Mouse (Mus musculus) gastrocnemius, postnatal 14 days (tissue): ENCODE data around the gene 1810062G17Rik. TPM values are rescaled to one million over a fixed set of nuclear protein-coding genes. Genes with fewer than 3 reads are reported as not detected.

Experiments used
- DNase-seq: peaks from one replicate; pipeline ENCODE4 v3.0.0; 2021; ENCODE audit warnings: mixed read lengths
- intact Hi-C: fragments of 180-260 bp; cut with DNase I; formaldehyde crosslinking; loops from one replicate; pipeline ENCODE4 v1.15.1; 2025; ENCODE audit warnings: low total_unique reads
- long read RNA-seq, 2 experiments: library from polyadenylated mRNA; stranded (forward); transcript quantifications; one replicate each; pipeline ENCODE4 v2.0.0; 2021
- total RNA-seq, 2 experiments: library from RNA; stranded (reverse); gene quantifications; 2 replicates each; pipeline ENCODE4 v1.2.3; 2021

The 1810062G17Rik gene
- total RNA-seq: under 1 TPM in 1 of 2 experiments, not detected in 1; 0.39 TPM
- long read RNA-seq, experiment 1: 0 reads
- long read RNA-seq, experiment 2: 0 reads

DNA sequence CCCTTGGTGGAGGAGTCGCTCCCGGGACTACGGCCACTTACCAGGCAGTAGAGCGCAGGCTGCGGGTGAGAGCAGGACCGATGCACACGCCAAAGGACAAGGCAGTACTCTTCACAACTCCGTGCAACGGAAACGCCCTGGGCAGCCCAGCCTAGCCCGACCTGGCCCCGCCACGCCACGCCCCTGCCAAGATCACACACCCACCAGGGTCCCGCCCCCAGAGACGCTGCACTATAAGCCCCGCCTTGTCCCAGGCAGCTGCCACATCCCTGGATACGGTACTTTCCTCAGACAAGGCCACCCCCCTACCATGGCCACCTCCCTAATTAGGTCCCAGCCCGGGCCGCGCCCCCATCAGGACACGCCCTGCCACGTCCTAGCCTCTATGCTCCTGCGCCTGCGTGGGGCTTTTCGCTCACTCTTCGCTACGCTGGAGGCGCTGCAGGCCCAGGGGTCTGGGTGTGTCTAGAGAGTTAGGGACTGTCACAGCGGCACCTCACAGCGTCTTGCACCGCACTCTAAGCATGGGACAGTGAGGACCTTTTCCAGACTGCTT lies at the start of gene 1810062G17Rik, which contains the start of gene Anxa5:
Gene 1810062G17Rik (plus strand): TSS at position 406 of the 556 bp plus-strand sequence.
Gene Anxa5 (minus strand): TSS at position 363 of the 556 bp plus-strand sequence.
- intact Hi-C loops: no loop called here
- peak; percentile 99 for DNase-seq

GRCm38 (mm10) chr3:36427386-36427785 lies 48.4 kb upstream of the 1810062G17Rik start:
- intact Hi-C loops: no loop called here
- no peak for DNase-seq

DNA sequence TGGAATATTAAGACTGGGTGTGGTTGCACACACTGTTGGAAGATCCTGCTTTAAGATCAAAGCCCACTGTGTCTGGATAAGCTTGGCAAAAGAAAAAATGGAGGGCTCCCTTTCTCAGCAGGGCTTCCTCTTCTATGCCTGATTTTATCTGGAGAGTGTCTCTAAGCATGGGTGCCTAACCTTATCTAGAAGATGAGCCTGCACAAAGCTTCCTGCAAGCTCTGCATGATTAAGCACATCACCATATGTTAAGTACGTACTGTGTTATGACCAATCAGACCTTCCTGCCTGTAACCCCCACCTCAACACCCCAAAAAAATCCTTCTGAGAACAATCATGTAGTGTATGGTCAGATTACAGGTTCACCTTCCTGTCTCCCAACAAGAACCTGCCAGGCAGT lies 45.4 kb upstream of the 1810062G17Rik start:
- intact Hi-C loops: no loop called here
- DNase-seq: no peak

- DNase-seq: no peak
- intact Hi-C loops: loop anchor here (2.0 kb wide), 1 partner anchor 229 kb away; no protein-coding TSS in a partner anchor
These were observed 35.5 kb upstream of the 1810062G17Rik start for GRCm38 (mm10) chr3:36440280-36440679.

DNA sequence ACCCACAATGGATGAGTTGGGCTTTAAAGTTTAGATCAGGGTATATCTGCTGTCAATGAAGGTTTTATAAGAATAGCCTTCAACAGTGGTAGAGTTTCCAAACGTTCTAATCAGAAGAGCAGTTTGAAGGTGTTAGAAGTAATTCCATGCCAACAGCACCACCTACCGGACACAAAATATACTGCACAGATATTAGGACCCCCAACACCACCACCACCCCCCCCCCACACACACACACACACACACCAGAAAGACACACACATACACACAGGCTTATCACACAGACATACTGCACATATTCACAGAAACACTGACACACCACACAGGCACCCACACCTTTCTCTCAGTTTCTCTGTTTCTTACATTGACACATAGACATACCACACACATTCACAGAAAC lies 33.3 kb upstream of the 1810062G17Rik start:
- intact Hi-C loops: no loop called here

DNA sequence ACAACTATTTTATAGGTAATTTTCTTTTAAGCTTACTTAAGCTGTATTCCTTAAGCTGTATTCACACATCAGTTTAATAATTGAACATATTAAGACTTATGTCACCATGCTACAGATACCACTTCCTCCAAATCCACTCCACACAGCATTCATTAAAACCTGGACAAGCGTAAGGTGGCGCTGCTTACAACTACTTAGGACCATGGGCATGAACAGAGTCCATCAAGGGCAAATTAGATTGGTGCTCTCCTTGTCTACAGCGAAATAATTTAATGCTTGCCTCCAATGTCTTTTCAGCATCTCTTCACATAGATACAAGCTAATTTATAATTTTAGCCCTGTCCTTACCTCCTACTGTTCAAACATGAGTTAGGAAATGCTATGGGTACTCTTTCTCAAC lies 29.7 kb upstream of the 1810062G17Rik start:
- intact Hi-C loops: no loop called here
- DNase-seq: no peak

More for the DNA sequence above, 33.3 kb upstream of the 1810062G17Rik start:
- no peak for DNase-seq

DNA sequence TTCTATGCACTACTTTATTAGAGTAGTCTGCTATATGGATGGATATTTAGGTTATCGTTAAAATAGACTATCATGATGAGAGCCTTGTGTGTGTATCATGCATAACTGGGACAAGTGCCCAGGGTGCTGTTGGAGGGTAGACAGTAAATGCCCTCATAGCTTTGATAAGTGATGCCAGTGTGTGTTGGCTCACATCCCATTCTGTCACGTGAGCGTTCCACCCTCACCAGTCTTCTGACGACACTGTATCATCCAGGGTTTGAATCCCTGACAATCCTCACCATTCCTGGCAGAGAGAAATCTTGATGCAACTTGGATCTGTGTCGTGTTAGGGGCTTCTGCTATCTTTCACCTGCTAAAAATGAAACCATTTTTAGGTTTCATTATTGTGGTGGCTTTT lies 29.2 kb upstream of the 1810062G17Rik start:
- no peak for DNase-seq
- intact Hi-C loops: no loop called here

DNA sequence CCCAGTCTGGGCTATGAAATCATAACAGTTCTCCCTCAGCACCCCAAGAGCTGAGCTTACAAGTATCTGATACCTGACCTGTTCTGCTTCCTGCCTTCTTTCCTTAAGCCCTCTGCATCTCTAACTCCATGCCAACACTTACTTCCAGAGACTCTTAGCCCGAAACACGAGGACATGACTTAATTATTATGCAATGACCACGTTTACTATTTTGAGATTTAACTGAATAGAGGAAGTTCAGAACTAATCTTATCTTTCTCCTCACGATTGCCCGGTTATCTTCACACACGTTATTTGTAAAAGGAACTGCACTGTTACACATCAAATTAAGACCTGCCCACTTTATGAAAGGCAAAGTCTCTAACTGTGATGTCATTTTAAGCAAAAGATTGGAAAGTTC lies 28.8 kb upstream of the 1810062G17Rik start:
- intact Hi-C loops: no loop called here
- no peak for DNase-seq

DNA sequence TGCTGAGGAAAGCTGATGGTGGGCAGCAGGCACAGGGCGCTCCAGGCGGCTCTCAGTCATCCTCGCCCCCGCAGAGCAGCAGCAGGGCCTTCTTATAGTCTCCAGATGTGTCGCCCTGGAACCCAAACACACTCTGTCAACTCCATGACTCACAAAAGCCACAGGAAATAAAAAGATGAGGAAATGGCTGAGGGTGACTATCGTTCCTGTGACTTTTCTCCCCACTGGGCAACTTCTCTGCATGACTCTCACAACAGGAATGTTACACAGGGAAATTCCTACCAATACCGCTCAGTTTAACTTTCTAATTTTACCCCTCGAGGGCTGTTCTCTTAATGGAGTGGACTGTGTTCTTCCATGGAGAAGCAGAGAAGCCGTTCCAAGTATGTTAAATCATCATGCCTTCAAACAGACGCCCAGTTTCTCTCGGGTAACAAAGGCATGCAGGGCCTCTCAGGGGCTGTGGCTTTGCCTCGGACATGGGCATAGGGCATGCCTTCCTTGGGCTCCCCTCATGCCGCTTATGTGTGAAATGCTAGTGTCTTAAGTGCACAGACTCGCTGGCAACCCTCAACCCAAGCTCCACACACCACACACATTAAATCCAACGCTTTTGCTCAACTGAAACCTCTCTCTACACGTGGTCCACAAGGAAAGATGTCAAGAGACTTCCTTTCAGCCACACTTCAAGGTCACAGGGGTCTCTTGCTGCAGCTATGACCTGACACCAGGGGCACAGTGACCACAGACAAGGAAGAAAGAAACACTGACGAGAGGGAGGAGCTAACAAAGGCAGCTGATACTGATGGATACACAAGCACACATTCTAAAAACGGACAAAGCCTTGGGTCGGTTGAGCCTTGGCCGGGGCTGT lies 26.2 kb upstream of the 1810062G17Rik start:
- intact Hi-C loops: loop anchor here (5.0 kb wide), 1 partner anchor 48 kb away; no protein-coding TSS in a partner anchor
- no peak for DNase-seq

- DNase-seq: no peak
- intact Hi-C loops: loop anchor here (5.0 kb wide), 1 partner anchor 45 kb away; no protein-coding TSS in a partner anchor
These were observed 23.2 kb upstream of the 1810062G17Rik start for GRCm38 (mm10) chr3:36452502-36452901.

GRCm38 (mm10) chr3:36455124-36455523 lies 20.6 kb upstream of the 1810062G17Rik start:
- intact Hi-C loops: no loop called here

DNA sequence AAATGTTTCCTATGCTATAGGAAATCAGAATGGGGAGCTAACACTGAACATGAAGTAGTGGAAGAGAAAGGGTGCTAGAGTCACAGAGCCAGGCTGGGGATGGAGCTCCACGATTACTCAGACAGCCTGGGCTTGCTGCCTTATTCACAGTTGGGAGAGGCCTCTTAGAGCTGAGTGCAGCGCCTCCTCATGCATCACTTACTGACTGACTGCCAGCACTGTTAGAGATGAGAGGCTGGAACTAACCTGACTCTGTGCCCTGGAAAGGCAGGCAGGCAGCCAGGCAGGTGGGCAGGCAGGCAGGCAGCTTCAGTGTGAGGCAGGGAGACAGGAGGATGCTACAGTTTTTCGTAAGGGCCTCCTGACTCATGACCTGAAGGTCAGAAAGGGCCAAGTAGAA lies 20.2 kb upstream of the 1810062G17Rik start:
- intact Hi-C loops: no loop called here

More at GRCm38 (mm10) chr3:36455124-36455523, 20.6 kb upstream of the 1810062G17Rik start:
- peak; percentile 46 for DNase-seq

GRCm38 (mm10) chr3:36460717-36461116 lies 15.0 kb upstream of the 1810062G17Rik start:
- intact Hi-C loops: no loop called here
- DNase-seq: no peak

More for the DNA sequence above, 20.2 kb upstream of the 1810062G17Rik start:
- DNase-seq: peak; percentile 41

- intact Hi-C loops: no loop called here
- DNase-seq: no peak
These were observed 13.9 kb upstream of the 1810062G17Rik start for GRCm38 (mm10) chr3:36461819-36462218.

GRCm38 (mm10) chr3:36462348-36462747 lies 13.4 kb upstream of the 1810062G17Rik start:
- DNase-seq: no peak
- intact Hi-C loops: no loop called here

DNA sequence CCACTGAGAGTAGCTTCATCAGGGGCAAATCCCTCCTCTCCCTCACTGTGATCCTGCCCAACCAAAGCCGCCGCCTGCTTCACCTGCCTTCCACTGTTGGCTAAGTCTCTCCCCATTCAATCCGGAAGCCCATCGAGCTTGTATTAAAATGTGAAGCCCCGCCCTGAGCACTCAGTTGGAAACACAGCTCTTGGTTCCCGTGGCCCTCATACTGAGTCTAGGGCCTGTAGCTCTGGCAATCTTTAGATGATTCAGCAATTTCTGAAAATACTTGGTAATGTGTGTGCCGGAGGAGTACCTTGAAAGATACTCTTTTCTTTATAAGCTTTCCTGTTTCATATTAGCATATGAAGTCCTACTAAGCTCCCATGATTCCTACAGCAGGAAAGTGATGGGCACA lies 10.2 kb upstream of the 1810062G17Rik start:
- intact Hi-C loops: no loop called here
- no peak for DNase-seq

GRCm38 (mm10) chr3:36467632-36468031 lies 8.1 kb upstream of the 1810062G17Rik start:
- intact Hi-C loops: no loop called here
- no peak for DNase-seq

GRCm38 (mm10) chr3:36468871-36469270 lies 6.9 kb upstream of the 1810062G17Rik start:
- peak; percentile 26 for DNase-seq
- intact Hi-C loops: no loop called here

DNA sequence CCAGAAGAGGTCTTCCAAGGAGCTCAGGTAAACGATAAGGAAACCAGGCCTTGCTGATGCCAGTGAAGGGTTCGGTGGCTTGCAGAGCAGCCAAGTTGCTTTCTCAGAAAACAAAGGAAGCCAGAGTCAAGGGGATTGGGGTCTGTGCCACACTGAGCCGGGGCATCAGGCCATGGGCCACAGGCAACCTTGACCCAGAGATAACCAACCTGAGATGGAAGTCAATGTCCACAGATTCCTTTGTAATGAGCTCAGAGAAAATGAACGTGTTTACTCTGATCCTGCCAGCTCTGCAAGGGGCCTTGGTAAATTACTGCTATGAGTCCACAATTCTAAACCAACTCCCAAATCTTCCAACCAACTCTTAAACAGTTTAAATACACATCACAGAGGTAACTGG lies 3.9 kb upstream of the 1810062G17Rik start:
- DNase-seq: no peak
- intact Hi-C loops: no loop called here

DNA sequence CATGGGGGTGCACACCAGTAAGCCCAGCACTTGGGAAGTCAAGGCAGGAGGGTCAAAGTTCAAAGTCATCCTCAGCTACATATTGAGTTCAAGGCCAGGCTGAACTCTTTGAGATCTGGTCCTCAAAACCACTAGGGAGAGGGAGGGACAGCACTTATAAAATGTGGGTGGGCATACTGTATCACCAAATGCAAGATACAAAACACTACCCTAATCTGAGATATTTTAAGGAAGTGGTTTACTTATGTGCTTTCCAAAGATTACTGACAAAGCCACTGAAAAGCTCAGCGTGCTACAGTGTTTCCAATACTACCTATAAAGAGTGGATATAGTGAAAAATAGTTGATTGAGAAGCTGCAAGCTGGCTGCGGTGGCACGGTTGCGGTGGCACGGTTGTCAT lies 2.5 kb upstream of the 1810062G17Rik start:
- intact Hi-C loops: no loop called here

More for the DNA sequence above, 2.5 kb upstream of the 1810062G17Rik start:
- DNase-seq: no peak
